Mouse (Mus musculus) ES-Bruce4 (cell line): ENCODE data around the gene Vps9d1.

Experiments
- CTCF ChIP-seq: IDR thresholded peaks from one replicate; pipeline ENCODE4 v1.8.1; 2011; ENCODE audit warnings: low read depth, low read length
- EP300 ChIP-seq: IDR thresholded peaks from 2 replicates; pipeline ENCODE4 v1.6.1; 2011; ENCODE audit warnings: low read depth, low read length; ENCODE audit not compliant: insufficient read depth
- POLR2A ChIP-seq: IDR thresholded peaks from one replicate; pipeline ENCODE4 v1.8.1; 2011; ENCODE audit warnings: low read length; ENCODE audit not compliant: insufficient read depth

DNA sequence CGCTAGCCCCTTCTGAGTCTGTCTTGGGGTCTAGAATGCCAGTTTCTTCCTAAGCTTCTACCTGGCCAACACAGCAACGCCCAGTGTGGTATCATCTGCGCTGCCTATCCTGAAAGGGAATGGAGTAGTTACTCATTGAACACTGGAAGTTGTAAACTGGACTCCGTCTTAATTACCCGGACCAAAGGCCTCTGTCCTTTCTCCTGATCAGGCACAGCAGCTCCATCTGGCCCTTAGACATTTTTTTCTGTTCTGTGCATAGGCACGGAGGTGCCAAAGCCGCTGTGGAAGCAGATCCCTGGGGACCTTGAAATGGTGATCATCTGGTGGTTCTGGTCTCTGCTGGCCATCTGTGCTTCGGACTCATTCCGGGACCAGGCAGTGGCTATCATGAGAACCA is 60.4 kb downstream of the Vps9d1 start:
- TF ChIP-seq POLR2A (no peak), EP300 (no peak), CTCF (no peak)
